Mouse (Mus musculus) lung, adult 2 months (tissue): ENCODE data around the gene Txnrd1. TPM values are rescaled to one million over a fixed set of nuclear protein-coding genes. Genes with fewer than 3 reads are reported as not detected.

Experiments
- DNase-seq: peaks from one replicate; pipeline ENCODE4 v3.0.0; 2022
- H3K4me1 ChIP-seq: fragments of 200-500 bp; 2 replicates; pipeline ENCODE4 v1.6.1; 2011; ENCODE audit warnings: low read length; ENCODE audit not compliant: control insufficient read depth, insufficient read depth
- H3K4me3 ChIP-seq: fragments of 200-500 bp; replicated peaks from 2 replicates; pipeline ENCODE3; 2011; ENCODE audit warnings: low read depth, mild to moderate bottlenecking, control low read depth, low read length; ENCODE audit errors: extremely low read depth
- CTCF ChIP-seq: fragments of 200-500 bp; IDR thresholded peaks from 2 replicates; pipeline ENCODE4 v1.5.1; 2011; ENCODE audit warnings: mild to moderate bottlenecking, low read length, control low read depth; ENCODE audit not compliant: insufficient read depth
- POLR2A ChIP-seq: fragments of 200-500 bp; IDR thresholded peaks from 2 replicates; pipeline ENCODE4 v1.6.1; 2011; ENCODE audit warnings: low read depth, mild to moderate bottlenecking, control low read depth, low read length, borderline replicate concordance; ENCODE audit errors: extremely low read depth
- WGBS: fragments of 180-500 bp; shearing (Covaris S2); methylation state at CpG from one replicate; pipeline ENCODE4 v1.1.7; 2018; 5-methylcytosine and 5-hydroxymethylcytosine counted together
- polyA plus RNA-seq: library from polyadenylated mRNA; depleted of rRNA; stranded (reverse); fragments of >200 nt; gene quantifications from 2 replicates; pipeline ENCODE4 v1.2.3, GENCODE M21; 2012

The Txnrd1 gene
- polyA plus RNA-seq, 1 experiment, result 35.6 TPM

- no peak for DNase-seq
- Histone ChIP-seq H3K4me3 (no peak overlapping the region), H3K4me1 (no peaks in the 10 kb centered on the region)
- TF ChIP-seq CTCF, result no peak
- TF ChIP-seq POLR2A, result no peak
- 100% methylated on average over 3 of the region's 3 CpGs for WGBS
Observed at GRCm38 (mm10) chr10:82817514-82817913, 16.2 kb upstream of the Txnrd1 start.

DNA sequence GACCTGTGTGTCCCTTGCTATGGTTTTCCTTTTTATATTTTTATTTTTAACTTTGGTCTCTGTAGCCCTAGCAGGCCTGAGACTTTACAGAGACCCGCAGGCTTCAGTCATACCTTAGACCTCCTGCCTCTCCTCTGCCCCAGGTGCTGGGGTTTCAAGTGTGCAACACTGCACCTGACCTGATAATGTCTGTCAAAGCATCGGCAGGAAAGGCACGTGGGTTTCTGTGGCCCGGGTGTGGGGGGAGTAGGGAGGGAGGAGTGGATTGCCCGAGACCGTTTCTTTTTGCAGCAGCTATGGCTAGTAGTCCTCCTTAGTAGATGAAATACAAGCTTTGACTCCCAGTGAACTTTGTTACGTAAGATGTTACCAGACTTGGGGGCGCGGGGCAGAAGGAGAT, 15.8 kb upstream of the Txnrd1 start:
- no peak for TF ChIP-seq CTCF
- no peak for TF ChIP-seq POLR2A
- no peak for DNase-seq
- WGBS, result 64% methylated on average over 9 of the region's 9 CpGs

DNA sequence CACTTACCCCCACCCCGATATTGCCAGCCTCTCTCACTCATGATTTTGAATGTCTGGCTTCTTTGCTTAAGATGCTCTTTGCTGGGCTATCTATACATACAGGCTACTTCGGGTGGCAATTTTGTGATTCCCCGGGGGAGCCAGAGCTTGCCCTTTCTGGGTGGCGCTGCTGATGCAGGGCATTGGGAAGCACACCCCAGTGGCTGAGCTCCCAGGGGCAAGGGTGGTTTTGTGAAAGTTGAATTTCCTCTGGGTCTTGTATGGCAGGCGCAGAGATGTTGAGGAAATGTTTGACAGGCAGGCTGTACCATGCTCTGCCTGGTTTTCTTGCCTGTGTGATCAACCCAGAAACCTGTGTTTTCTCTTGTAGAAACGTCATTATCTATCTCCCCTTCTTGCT, 15.1 kb upstream of the Txnrd1 start:
- 77% methylated on average over 6 of the region's 6 CpGs for WGBS
- Histone ChIP-seq H3K4me3 (no peak overlapping the region), H3K4me1 (no peaks in the 10 kb centered on the region)
- DNase-seq, result no peak
- no peak for TF ChIP-seq CTCF
- TF ChIP-seq POLR2A, result no peak

More for the DNA sequence above, 15.8 kb upstream of the Txnrd1 start:
- Histone ChIP-seq H3K4me3 (no peak overlapping the region), H3K4me1 (no peaks in the 10 kb centered on the region)

- no peak for DNase-seq
- H3K4me3 ChIP-seq, result no peak overlapping the region
- 68% methylated on average over 14 of the region's 14 CpGs for WGBS
- no peak for TF ChIP-seq POLR2A
- no peak for TF ChIP-seq CTCF
- no peaks in the 10 kb centered on the region for H3K4me1 ChIP-seq
Observed at GRCm38 (mm10) chr10:82823108-82823778, 10.5 kb upstream of the Txnrd1 start.

DNA sequence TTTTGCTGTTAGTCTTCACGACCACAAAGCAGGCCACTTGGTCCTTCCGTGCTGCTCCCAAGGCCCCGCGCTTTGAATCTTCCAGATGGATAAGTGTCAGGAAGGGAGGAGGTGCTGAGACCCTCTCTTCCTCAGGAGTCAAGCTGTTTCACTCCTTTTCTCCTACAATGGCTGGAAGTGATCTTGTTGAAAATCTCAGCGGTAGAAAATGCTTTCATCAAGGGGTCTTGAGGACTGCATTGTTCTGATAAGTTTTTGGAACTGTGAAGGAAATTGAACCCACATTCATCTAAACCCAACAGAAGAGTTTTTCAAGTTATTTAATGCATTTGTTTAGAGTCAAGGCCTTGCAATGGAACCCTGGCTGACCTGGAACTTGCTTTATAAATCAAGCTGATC, 10.0 kb upstream of the Txnrd1 start:
- TF ChIP-seq POLR2A (no peak), CTCF (no peak)
- no peak for DNase-seq
- WGBS, result 60% methylated on average over 5 of the region's 5 CpGs
- Histone ChIP-seq H3K4me3 (no peak overlapping the region), H3K4me1 (no peaks in the 10 kb centered on the region)

DNA sequence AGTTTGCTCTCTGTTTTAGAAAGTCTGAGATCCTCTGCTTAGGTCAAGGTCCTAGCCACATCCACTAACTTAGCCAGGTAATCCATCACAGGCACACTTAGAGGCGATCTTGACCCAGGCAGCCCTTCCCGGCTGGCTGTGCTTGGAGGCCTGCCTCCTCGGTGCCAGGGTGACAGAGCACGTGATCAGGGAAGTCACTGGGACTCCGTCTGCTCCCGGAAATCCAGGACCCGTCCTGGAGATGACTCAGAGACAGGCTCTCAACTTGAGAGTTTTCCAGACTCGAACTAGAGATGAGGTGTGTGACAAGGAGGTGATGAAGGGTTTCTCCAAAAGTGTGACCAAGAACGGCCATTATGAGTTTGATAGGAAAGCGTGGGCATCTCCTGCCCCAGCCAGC, 9.2 kb upstream of the Txnrd1 start:
- WGBS, result 40% methylated on average over 10 of the region's 10 CpGs
- Histone ChIP-seq H3K4me3 (no peak overlapping the region), H3K4me1 (no peaks in the 10 kb centered on the region)
- DNase-seq, result no peak
- TF ChIP-seq POLR2A, result no peak
- TF ChIP-seq CTCF, result no peak

DNA sequence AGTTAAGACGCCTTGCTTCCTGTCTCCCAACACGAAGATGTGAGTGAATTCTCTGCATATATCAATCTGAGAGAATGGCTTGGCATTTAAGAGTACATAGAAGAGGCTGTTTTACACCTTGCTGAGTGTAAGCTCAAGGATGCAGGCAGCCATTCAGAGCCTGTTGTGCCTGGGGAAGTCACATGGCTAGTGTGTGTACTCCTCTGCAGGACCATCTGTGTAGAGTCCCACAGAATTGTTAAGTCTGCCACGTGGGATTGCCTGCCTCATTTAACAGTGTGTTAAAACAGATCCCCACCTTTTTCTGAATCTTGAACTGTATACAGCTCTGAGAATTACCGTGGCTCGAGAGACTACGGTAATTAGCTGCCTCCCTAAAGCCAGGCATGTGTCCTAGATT, 7.2 kb upstream of the Txnrd1 start:
- H3K4me1 ChIP-seq, result no peaks in the 10 kb centered on the region
- 50% methylated on average over 6 of the region's 6 CpGs for WGBS
- no peak for DNase-seq
- no peak overlapping the region for H3K4me3 ChIP-seq
- no peak for TF ChIP-seq POLR2A
- no peak for TF ChIP-seq CTCF

GRCm38 (mm10) chr10:82835898-82836297, 2.1 kb downstream of the Txnrd1 start:
- Histone ChIP-seq H3K4me3 (no peak overlapping the region), H3K4me1 (no peaks in the 10 kb centered on the region)
- 84% methylated on average over 3 of the region's 3 CpGs for WGBS
- TF ChIP-seq CTCF, result no peak
- TF ChIP-seq POLR2A, result no peak
- no peak for DNase-seq

DNA sequence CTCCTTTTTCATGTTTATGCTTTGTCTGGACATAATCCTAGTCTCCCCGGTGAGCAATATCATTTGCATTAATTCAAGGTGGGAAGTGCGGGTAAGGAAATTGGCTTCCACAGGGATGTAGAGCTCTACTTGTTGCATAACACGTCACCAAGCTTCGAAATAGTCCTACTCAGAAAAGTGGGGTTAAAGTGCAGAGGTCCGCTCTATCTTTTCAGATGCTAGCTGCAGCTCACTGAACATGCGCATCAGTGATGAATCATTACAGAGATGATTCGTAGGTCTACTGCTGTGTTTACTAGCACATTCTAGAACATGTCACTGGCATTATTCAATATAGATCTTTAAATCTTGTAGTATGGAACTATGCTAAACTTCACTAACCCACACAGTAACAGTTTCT, 4.6 kb downstream of the Txnrd1 start:
- WGBS, result 78% methylated on average over 7 of the region's 7 CpGs
- TF ChIP-seq CTCF, result no peak
- Histone ChIP-seq H3K4me1 (no peaks in the 10 kb centered on the region), H3K4me3 (no peak overlapping the region)
- DNase-seq, result no peak

GRCm38 (mm10) chr10:82844090-82844489, 10.3 kb downstream of the Txnrd1 start:
- TF ChIP-seq CTCF (no peak), POLR2A (no peak)

More at GRCm38 (mm10) chr10:82844090-82844489, 10.3 kb downstream of the Txnrd1 start:
- Histone ChIP-seq H3K4me1 (no peaks in the 10 kb centered on the region), H3K4me3 (no peak overlapping the region)
- no peak for DNase-seq
- WGBS, result 69% methylated on average over 6 of the region's 6 CpGs
